Mouse (Mus musculus): ENCODE data around the gene Pcca.
"Not testable (repeated sequence)": the region's sequence is repeated elsewhere in the genome, so short reads cannot be mapped to it uniquely, and the experiment has no call there.

Pcca gene

GRCm38 (mm10) chr14:122570862-122571261 is 36.7 kb downstream of the Pcca start:
- DNase-seq: no peak

GRCm38 (mm10) chr14:122574064-122574751 is 40.1 kb downstream of the Pcca start:
- no peak for DNase-seq

GRCm38 (mm10) chr14:122577816-122578215 is 43.7 kb downstream of the Pcca start:
- DNase-seq: no peak

DNA sequence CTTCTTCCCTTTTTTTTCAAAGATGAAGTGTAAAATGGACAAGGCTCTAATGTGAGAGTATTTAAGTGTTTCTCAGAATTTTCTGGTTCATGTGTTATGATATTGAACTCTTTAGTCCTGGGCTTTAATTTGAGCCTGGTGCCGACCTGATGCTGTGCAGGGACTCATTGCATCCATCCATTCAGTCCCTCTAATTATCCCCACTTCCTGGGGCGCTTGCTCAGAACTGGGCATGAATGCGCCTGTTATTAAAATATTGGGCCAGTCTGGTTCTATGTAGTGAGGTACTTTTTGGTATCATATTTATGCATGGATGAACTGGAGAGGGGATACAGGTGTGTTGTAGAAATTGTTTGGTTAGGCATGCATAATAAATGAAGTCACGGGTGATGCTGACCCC is 47.9 kb downstream of the Pcca start:
- no peak for DNase-seq

DNA sequence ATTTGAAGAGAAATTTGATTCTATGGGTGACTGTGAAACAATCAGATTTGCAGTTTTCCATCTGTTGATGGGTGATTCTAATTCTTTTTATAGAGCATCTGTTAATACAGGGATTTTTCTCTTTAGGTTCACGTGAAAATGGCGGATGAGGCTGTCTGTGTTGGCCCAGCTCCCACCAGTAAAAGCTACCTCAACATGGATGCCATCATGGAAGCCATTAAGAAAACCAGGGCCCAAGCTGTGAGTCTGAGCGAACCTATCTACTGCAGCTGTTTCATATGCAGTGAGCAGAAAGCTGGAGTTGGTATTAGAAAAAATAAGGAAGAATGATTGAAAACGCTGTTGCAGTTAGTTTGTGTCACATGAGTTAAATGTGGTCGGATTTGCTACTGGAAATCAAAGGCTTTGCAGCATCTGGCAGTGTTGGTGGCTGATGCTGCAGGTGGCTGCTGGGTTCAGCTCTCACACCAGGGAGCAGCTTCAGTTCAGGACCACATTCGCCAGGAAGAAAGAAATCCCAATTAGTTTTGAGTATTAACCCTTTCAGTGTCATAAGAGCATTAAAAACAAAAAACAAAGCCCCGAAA is 48.5 kb downstream of the Pcca start:
- DNase-seq: no peak

GRCm38 (mm10) chr14:122584087-122584486 is 50.0 kb downstream of the Pcca start:
- not testable (repeated sequence) for DNase-seq

DNA sequence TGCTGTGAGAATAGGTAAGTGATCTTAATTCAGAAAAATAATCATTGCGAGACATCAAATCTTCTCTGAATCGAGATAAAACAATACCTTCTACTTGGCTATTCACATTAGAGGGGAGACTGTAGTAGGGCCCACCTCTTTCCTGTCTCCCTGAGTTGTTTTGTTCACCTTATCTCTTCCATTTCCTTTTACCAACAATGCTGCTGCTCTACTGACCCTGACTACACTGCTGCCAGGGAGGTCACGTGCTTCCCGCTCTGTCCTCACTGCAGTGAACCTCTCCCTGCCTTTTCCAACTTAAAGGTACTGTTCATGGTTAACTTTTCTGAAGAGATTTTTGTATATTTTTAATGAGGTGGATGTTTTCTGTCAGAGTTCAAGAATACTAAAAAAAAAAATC is 52.8 kb downstream of the Pcca start:
- peak; percentile 24 for DNase-seq

GRCm38 (mm10) chr14:122597534-122597933 is 63.4 kb downstream of the Pcca start:
- no peak for DNase-seq

GRCm38 (mm10) chr14:122598802-122599201 is 64.7 kb downstream of the Pcca start:
- no peak for DNase-seq

DNA sequence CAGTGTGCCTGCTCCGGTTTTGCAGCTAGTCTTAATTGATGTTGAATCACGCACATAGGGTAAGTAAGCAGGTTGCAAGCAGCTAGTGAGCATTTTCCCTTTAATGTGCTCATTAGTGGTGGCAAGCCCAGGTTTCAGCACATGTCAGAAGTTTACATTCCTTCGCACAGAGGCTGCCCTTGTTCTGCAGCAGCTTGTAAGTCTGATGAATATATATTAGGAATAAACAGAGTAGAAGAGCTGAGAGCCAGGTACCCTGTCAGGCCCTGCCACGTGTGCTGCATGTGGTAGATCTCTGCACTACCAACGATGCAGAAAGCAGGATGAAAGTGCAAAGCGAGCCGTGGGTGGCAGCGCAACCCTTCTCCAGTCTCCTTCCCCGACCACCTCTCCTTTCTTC is 65.7 kb downstream of the Pcca start:
- no peak for DNase-seq

- no peak for DNase-seq
These were observed 68.6 kb downstream of the Pcca start for GRCm38 (mm10) chr14:122602701-122603100.

DNA sequence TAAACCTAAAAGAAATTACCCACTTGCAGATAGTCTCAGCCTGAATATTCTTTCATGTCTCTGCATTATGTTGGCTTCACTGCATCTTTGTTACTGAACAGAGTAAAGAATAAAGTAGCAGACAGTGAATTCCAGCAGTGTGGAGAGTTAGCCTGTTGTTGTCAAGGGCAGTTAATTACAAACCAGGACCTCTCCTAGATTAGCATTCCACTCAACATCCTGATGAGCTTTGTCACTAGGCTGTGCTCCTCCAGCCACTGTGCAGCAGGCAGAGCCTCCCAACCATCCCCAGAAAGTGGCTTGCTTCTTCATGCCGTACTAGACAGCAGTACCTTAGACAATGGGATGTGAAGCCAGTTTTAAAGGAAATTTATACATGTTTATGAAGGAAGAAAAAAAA is 72.4 kb downstream of the Pcca start:
- no peak for DNase-seq

- DNase-seq: no peak
These were observed 73.3 kb downstream of the Pcca start for GRCm38 (mm10) chr14:122607456-122607855.

GRCm38 (mm10) chr14:122608323-122608722 is 74.2 kb downstream of the Pcca start:
- DNase-seq: no peak

- DNase-seq: no peak
These were observed 76.9 kb downstream of the Pcca start for GRCm38 (mm10) chr14:122611035-122611434.

GRCm38 (mm10) chr14:122612317-122612716 is 78.2 kb downstream of the Pcca start:
- DNase-seq: no peak

DNA sequence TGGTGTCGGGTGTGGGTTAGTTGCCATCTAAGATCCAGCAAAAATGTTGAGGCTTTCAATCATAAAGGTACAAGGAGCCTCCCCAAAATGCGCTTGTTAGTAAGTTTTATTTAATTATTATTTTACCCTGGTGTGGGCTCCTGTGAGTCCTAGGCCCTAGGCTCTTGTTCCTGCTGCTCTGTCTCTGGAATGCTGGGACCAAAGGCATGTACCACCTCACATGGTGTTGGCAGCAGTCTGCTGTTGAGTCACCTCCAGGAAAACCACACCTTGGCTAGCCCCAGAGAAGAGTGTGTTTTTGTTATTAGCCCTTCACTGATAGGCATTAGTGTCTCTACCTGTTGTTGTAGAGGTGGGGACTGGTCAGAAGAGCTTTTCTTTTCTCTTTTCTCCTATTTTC is 83.5 kb downstream of the Pcca start:
- no peak for DNase-seq

GRCm38 (mm10) chr14:122633416-122633815 is 99.3 kb downstream of the Pcca start:
- no peak for DNase-seq

DNA sequence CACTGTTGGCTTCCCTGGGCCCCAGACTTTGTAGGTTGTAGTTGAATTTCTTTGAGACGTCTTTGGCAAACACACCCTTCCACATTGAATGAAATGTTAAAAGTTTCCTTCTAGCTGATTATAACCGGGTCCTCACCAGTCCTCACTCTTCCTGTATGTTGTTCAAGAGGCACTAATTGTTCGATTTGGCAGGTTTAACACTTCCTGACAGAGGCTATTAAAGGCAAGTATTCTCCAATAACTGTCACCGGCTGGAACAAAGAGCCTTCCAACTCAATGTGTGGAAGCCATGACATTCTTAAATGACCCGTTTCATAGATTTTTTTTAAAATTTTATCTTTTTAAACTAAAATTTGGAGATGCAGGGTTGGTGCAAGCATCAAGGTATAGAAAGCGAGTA is 102.5 kb downstream of the Pcca start:
- no peak for DNase-seq

DNA sequence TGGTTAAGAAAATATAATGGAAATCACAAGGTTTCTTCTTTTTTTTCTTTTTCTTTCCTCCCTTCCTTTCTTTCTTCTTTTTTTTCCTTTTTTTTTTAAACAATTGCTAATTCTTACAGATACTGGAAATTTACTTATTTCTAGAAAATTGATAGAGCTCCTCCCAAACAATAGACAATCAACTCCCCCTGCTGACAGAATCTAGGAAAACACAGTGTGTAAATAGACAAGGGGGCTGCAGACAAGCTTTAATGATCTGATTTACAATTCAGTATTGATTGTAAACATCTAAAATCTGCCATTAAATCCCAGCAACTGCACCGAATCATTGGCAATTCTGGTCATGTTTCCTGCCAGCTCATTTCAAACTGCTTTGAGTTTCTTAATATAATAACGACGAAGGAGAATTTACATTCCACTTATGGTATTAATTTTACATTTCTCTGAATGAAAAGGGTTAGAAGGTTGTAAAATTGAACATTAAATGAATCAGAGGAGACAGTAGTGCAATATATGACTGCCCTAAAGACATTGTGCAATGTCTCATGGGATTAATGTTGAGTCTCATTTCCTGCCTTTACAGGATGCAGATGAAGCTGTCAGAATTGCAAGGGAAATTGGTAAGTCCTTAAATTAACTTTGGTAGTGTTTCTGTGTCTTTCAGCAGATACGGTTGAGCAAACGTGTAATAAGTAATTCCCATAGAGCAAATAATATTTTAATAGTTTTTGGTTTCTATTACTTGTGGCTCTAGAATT is 103.9 kb downstream of the Pcca start:
- DNase-seq: no peak

GRCm38 (mm10) chr14:122639168-122639720 is 105.1 kb downstream of the Pcca start:
- DNase-seq: no peak

- DNase-seq: no peak
These were observed 108.3 kb downstream of the Pcca start for GRCm38 (mm10) chr14:122642432-122642831.

GRCm38 (mm10) chr14:122648214-122648613 is 114.1 kb downstream of the Pcca start:
- no peak for DNase-seq
